Mouse (Mus musculus): Measurements from ENCODE around the gene Ttc16.

The Ttc16 gene

DNA sequence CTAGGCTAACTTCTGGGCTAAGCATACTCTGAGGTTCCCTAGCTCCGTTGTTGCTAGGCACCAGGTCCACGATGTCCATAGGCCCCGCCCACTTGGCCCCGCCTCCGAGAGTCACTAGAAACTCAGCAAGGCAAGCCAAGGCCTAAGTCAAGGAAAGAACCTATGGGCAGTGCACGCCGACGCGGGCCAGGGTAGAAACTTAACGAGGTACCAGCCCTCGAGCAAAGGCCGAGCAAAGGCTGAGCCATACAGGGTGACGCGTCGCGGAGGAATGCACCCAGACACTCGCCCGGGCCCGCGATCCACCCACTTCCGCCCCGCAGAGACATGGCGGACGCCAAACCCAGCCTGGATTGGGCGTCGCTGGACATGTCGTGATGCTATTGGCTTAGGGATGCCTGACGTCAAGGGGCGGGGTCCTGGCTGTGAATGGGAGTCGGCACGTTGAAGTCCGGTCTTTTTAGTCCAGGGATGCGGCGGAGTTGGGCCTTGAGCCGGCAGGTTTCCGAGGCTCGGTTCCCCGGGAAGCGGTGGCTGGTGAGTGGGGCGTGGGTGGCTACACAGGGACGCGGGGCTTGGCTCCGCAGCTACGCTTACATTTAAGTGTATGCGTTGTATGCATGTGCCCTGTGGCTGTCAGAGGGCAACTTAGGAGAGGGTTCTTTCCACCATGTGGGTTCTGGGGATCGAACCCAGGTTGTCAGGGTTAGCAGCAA is at the start of gene Ttc16, which contains the start of gene Ptrh1:
Gene Ttc16 (minus strand): TSS at position 275 of the 716 bp plus-strand sequence.
Gene Ptrh1 (plus strand): TSS at position 428 of the 716 bp plus-strand sequence.
- DNase-seq (ENCODE audit: low read depth, low spot score) = peak; percentile 97

DNA sequence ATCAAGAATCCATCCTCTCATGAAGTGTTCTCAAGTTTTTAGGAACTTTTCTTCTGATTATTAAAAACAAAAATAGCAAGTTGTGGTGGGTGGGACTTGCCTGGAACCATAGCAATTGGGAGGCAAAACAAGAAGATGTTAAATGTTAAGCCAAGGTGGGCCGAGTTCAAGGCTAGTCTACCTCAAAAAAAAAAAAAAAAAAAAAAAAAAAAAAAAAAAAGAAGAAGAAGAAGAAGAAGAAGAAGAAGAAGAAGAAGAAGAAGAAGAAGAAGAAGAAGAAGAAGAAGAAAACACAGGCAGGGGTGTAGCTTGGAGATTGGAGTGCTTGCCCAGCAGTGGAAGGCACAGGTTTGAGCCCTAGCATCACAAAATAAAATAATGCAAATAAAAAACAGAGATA is 49.3 kb upstream of the Ttc16 start:
- no peak for DNase-seq (ENCODE audit: low read depth, low spot score)

DNA sequence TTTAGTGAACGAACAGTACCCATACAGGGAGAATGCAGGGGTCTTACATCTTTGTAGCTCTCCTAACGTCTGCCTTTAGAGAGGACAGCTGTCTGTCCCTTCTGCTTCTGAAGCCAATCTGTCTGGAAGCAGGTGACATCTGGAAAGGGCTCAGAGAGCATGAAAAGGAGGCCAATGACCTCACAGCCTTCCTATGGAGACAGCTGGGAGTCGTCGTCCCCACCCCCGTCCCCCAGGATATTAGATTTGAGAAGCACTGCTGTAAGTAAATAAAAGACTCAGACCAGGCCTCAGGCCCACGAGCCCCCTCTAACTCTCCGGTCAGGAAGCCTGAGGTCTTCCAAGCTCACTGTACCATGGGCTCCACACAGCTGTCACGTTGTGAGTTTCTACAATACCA is 48.7 kb upstream of the Ttc16 start:
- no peak for DNase-seq (ENCODE audit: low read depth, low spot score)

DNA sequence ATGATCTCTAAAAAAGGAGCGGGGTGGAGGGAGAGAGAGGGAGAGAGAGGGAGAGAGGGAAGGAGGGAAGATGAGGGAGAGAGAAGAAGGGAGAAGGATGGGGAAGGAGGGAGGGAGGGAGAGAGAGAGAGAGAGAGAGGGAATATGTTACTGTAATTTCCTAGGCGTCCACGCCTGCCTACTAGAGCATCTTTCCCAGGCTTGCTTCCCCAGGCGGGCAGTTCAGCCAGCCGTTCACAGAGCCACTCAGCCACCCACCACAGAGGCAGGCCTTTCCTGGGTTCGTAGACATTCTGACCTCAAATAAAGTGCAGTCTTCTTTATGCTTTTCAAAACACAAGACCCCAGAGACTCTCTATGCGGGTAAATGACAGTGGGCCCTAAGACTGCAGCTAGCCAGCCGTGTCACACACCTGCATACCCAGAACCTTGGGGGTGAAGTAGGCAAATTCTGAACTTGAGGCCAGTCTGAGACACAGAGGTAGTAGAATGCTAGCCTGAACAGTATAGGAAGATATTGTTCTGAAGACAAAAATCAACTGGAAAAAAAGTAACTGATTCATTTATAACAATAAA is 48.2 kb upstream of the Ttc16 start:
- no peak for DNase-seq (ENCODE audit: low read depth, low spot score)

DNA sequence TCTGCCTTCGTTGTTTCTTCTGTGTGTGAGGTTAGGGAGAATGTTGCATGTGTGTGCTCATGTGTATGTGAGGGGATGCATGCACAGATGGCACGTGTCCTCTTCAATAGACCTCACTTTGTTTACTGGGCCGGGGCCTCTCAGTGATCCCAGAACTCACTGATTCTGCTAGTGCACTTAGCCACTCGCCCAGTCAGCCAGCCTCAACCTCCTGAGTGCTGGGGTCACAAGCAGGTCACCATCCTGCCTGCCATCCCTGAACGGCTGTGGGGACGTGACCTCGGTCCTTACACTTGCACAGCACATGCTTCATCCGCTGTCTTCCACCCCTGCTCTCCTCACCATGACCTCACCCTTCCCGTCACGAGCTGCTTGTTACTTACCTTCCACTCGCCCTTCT is 47.7 kb upstream of the Ttc16 start:
- DNase-seq (ENCODE audit: low read depth, low spot score) = no peak

DNA sequence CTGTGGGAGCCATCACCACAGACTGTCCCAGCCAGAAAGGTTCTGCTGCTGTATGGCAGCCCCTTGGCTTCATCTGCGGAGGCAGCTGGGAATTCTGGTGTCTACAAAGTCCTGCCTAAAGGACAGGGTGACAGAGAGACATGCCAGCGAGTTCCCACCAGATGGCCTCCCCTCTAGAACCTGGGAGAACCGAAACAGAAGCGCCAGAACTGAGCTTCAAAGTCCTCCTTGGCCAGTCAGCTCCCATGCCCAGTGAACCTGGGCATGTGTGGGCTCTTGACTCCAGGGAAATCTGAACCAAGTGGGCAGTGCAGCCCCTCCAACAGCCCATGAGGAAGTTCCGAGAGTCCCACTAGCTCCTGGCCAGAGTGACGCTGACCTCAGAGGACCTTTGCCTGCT is 47.2 kb upstream of the Ttc16 start:
- DNase-seq (ENCODE audit: low read depth, low spot score) = no peak

DNA sequence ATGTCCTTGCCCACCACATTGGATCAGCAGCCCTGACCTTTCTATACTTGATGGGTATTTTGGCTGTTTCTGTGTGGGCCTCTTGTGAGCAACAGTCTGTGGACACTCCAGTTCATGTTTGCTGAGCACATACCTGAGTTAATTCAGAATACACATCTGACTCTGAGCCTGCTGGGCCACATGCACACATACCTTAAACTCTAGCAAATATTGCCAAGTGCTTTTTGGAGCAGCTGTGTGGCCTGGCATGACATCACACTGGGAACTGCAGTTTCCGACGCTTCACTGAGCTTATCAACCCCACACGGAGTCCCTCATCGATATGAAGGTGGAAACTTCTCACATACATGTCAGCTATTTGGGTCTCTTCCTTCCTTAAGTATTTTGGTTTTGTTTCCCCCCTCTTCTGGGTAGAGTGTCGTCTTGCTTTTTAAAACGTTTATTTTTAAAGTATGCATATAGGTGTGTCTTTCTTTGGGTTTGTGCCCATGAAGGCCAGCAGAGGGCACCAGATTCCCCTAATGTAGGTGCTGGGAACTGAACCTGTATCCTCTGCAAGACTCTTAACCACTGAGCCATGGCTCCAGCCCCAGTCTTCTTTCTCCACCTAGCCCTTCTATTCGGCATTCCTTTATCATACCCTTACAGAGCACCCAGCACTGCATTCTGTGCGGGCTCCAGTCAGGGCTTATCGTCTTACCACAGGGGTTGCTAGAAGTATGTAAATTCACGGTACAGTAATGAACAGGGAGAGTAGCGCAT is 45.8 kb upstream of the Ttc16 start:
- peak; percentile 81 for DNase-seq (ENCODE audit: low read depth, low spot score)

DNA sequence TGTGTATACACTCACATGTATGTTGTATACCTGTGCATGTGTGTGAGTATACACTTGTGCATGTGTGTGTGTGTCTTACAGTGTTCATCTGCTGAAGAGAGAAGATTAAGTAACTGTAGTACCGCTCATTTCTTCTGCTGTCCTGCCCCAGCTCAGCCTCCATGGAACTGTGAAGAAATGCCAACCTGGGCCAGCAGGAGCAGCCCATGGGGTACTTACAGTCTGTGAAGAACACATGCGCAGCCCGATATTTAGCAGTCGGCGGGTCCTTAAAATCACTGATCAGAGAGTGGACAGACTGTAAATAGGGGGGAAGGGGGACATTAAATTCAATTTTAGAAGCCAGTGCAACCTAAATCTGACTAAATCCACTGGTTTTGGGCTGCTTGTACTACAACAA is 42.8 kb upstream of the Ttc16 start:
- DNase-seq (ENCODE audit: low read depth, low spot score) = no peak

DNA sequence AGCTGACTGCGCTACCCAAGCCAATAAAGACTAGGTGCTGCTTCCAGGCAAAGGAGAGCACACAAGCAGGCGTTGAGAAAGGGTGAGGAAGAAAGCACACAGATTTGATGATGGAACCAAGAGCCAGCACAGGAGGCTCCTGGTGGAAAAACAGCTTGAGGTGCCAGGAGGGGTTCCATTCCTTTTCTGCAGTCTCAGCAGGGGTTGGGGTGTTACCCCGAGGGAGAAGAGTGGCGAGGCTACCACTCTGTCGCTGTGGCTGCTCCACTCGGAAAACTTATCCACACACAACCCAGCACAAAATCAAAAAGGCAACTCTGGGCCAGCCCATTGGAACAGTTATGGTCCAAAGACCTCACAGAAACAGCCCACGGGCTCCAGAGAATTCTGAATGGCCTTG is 42.2 kb upstream of the Ttc16 start:
- DNase-seq (ENCODE audit: low read depth, low spot score) = no peak

DNA sequence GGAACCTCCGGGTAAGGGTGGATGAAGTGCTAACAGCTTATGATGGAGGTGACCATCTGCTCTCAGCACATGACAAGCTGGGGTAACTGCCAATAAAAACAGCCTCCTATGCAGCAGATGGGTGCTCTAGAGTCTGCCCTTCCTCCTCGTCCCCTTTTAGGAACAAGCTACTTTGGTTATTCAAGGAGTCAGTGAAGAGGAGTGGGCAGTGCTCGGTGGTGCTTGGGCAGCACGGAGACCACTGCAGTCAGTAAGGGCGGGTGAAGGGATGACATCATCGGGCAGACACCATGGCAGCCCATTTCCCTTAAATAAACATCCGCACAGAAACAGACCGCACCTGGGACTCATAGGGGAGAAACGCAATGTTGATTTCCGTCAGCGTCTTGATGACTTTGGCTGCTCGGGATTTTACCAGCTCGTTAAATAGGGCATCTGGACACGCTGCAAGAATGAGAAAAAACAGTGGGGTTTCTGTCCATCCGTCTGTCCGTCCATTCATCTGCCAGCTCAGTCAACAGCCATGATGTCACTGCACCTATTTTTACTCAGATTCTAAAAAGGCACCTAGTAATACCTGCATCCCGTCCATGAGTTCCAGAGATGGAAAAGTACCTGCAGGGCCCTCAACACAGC is 41.6 kb upstream of the Ttc16 start:
- DNase-seq (ENCODE audit: low read depth, low spot score) = no peak

DNA sequence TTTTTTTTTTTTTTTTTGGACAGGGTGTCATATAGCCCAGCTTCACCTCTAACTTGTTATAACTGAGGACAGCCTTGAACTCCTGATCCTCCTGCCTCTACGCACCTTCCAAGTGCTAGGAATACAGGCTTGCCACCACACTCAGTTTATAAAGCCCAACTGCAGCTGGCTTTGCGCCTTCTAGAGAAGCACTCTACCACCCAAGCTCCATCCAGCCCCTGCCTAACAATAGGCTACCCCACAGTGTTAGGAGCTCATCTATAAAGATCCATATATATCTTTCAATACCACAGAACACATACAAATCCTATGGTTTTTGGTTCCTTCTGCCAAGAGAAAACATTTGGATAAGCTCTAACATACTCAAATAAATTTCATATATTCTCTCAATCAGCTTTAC is 41.1 kb upstream of the Ttc16 start:
- no peak for DNase-seq (ENCODE audit: low read depth, low spot score)

DNA sequence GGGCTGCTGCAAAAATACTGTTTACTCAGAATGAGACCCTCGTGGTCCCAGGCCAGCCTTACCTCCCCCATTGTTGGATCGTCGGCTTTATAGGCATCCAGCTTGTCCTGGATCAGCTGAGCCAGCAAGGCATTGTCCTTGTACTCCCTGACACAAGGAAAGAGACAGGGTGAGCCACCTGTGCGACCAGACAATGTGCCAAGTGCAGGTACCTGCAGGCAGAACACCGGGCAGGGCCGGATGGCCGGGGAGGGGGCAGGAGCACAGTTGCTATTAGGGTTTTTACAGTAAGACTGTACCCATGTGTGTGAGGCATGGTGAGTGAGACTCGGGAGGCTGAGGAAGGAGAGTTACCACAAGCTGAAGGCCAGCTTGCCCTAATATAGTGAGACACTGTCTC is 36.5 kb upstream of the Ttc16 start:
- DNase-seq (ENCODE audit: low read depth, low spot score) = no peak

DNA sequence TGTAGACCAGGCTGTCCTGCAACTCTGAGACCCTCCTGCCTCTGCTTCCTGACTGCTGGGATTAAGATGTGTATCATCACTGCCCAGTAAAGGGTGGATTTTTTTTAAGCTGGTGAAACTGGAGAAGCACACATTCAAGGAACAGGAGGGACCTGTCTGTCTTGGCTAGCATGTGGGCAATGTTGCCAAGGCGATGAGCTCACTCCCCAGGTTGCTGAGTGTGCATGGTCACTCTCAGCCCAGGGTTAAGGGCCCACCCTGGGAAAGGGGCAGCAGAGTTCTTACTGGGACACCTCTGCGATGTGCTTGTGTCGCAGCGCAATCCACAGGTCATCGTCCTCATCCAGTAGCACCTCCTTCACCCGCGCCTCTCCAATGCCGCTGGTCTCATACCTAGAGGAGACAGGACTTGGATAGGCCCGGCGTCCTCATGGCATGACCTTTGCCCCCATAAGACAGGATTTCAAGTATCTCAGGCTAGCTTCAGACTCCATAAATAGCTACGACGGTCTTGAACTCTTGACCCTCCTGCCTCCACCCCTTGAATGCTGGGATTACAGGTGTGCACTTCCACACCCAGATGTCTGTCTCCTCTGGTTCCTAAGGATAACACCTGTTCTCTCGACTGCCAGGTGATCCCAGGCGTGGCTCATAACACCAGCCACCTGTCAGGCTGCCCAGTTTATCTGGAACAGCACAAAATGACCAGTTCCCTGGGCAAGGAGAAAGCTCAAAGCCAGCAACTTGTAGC is 33.6 kb upstream of the Ttc16 start:
- no peak for DNase-seq (ENCODE audit: low read depth, low spot score)

DNA sequence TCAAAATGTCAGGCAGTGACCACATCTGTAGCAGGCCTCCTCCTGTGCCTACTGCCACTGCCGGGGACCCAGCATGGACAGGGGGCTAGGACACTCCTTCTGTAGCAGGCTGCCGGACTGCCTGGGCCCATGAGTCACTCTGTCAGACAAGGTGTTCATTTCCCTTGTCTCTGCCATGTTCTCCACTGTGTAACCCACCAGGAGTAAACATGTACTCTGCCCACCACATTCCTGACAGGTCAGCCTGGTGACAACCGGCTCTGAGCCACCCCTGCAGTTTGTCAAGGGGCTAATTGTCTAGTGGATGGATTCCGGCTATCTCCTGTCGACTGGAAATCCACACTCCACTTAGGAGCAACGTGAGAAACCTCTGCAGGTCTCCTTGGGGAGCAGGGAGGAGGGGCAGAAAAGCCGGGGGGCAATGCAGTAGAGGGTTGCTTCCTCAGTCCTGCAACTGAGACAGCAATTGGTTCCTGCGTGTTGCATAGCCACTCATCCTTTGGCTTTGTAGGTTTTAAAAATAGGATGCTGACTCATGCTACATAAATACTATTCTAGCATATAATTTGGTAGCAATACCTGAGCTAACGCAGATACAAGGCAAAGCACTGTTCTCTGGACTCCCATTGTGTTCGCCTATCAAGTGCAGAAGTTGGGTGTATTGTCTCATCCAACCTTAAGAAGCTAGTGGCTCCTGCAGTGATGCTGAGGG is 23.0 kb upstream of the Ttc16 start:
- DNase-seq (ENCODE audit: low read depth, low spot score) = no peak

DNA sequence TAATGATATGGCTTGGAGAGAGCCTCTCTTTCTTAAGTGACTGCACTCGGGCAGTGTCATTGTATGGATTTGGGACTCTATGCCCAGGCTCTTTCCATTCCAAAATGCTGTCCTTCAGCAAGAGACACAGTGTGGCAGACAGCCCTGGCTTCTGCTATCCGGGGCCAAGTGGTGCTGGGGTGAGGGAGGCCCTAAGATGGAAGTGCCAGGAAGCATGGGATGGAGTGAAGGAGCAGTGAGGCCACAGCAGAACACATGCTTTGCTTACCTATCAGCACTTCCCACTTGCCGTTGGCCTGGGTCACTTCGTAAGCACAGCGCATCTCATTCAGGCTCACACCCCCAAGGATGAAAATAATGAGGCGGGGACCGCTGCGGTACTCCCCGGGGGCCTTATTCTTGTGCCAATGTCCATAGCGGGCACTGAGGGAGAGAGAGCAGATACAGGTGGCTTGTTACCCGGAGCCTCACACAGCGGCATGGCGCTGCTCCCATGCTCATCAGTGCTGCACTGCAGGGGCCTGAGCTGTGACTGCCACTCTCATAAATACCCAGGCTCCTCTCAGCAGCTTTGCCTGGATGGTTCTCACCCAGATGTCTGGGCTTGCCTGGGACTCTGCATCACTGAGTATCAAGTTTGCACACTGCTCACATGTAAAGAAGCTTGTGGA is 20.4 kb upstream of the Ttc16 start:
- DNase-seq (ENCODE audit: low read depth, low spot score) = no peak

DNA sequence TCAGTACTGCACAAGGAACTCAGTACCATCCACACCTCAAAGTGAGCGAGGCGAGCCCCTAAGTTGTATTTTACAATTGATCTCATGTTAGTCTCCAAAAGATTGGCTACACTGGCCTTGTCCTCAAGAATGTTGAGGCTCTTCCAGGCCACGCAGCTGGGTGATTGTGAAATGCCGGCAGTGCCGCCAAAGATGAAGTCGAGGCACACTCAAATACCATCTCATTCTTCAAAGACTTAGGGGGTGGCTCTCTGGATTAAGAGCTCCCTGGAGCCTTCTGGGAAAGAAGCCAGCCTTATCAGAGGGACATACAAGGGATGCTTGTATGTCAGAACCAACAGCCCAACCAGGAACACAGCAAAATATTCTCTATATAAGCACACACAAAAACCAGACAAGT is 15.9 kb upstream of the Ttc16 start:
- no peak for DNase-seq (ENCODE audit: low read depth, low spot score)

DNA sequence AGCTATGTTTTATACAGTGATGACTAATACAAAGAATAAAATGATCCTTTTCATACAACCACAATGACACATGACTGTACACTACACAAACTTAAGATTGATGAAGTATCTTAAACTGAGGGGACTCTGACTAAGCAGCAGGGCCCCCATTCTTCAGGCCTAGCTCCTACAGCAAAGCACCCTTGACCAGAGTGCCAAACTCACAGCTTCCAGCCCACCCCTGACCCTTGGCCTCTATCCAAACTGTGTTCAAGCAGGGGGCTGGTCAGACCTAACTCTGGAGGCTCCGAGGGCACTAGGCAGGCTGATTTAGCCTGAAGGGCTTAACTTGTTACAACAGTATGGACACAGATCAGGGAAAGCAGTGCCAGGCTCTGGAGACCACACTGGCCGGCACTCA is 13.1 kb upstream of the Ttc16 start:
- no peak for DNase-seq (ENCODE audit: low read depth, low spot score)

DNA sequence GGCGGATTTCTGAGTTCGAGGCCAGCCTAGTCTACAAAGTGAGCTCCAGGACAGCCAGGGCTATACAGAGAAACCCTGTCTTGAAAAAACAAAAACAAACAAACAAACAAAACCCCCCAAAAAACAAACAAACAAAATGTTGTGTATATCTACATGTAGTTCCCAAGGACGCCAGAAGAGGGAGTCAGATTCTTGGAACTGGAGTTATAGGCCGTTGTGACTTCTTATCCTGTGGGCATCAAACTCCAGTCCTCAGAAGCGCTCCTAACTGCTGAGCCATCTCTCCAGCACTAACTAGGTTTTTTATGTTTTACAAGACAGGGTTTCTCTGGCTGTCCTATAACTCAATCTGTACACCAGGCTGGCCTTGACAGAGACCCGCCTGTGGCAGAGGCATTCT is 11.7 kb upstream of the Ttc16 start:
- DNase-seq (ENCODE audit: low read depth, low spot score) = peak; percentile 62

DNA sequence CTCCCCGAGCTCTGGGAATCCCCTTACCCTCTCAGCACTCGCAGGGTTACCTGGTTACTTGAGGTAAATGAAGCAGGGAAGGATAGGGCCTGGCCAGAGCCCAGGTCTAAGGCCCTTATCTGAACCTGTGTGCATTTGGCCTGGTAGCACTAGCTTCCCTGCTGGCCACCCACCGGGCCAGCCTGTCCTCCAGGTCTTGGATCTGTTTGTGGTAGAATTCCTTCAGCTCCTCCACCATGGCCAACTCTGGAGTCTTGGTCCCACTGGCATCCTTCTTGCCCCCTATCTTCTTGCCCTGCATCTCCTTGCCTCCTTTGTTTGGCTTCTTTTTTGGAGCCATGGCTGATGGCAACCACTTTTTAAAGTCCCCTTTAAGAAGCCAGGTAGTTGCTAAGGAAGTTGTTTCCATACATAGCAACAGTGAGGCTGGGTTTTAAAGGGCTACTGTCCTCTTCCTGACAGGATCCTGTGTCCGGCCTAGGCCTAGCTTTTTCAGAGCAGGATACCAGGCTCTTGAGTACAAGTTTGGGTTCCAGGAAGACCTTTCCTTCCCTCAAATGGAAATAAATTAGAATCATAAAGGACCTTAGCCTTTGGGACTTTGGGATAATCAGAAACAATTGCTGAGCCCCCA is 8.7 kb upstream of the Ttc16 start, which contains the start of gene Cfap157:
Gene Cfap157 (minus strand): TSS at position 381 of the 634 bp plus-strand sequence.
- DNase-seq (ENCODE audit: low read depth, low spot score) = no peak

DNA sequence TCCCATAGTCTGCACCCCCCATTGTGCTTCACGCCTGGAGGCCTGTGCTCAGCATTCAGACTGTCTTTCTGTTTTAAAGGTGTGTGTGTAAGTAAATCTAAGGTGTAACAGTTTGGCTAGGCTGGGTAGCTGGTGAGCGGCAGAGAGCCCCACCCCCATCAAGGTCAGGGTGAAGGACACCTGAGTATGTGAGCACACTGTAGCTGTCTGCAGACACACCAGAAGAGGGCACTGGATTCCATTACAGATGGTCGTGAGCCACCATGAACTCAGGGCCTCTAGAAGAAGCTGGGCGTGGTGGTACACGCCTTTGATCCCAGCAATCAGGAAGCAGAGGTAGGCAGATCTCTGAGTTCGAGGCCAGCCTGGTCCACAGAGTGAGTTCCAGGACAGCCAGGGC is 6.3 kb upstream of the Ttc16 start:
- no peak for DNase-seq (ENCODE audit: low read depth, low spot score)

All from CD4-positive, CD25-positive, alpha-beta regulatory T cell, adult 2 months (primary cell).